Mouse (Mus musculus): Measurements from ENCODE around the gene Vmn1r17. TPM values are rescaled to one million over a fixed set of nuclear protein-coding genes. Genes with fewer than 3 reads are reported as not detected.
"Not testable (repeated sequence)": the region's sequence is repeated elsewhere in the genome, so short reads cannot be mapped to it uniquely, and the experiment has no call there.

The Vmn1r17 gene
- not detected in 2 replicates for polyA plus RNA-seq (2016; fragmentation: Nextera tagmentation; extraction: Ambion mirVana)

DNA sequence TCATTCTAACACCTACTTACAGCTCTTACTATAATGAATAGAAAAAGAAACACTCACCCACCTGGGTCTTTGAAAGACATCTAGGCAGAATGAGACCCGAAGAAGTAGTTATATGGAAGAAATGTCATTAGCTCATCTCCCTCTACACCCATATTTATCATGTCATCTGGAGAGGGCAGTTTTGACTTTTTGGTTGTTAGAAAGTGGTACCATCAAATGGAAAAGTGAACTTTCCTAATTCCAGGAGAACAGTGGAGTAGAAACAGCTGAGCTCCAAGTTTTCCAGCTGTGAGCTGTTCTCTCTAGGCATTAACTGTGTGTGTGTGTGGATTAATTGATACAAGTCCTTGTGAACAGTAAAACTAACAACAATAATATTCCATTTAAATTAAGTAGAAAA is at the start of gene Vmn1r17:
TSS of gene Vmn1r17 (minus strand) at position 101 of the 400 bp plus-strand sequence.
- DNase-seq (ENCODE audit: low spot score): no peak
- WGBS: 87% methylated on average over 1 of the region's 1 CpGs

DNA sequence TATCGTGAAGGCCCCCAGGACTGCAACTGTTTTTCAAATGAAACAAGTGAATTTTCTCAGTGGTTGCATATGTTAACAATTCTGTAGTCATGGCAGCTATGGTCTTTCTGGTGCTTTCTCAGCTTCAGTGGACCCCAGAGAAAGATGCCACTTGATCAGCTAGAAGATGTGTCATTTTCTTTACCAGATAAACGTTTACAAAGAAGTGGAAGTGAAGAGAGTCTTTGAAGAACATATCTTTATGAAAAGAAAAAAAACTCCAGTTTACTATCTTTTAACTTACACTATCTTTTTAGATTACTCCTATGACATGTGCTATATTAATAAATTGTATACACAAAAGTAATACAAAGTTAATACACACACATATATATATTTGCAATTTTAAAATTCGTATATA is 40.0 kb upstream of the Vmn1r17 start, which contains the start of gene Vmn1r19:
TSS of gene Vmn1r19 (plus strand) at position 301 of the 400 bp plus-strand sequence.
- H3K4me1 ChIP-seq (replicated peaks); H3K4me3 ChIP-seq; H3K36me3 ChIP-seq; DNase-seq (ENCODE audit: low spot score); H3K27me3 ChIP-seq (ENCODE audit: insufficient read depth, poor library complexity, severe bottlenecking); H3K9me3 ChIP-seq; H3K27ac ChIP-seq: not testable (repeated sequence)
- 75% methylated on average over 3 of the region's 3 CpGs for WGBS

More for the DNA sequence above, at the start of gene Vmn1r17:
- Histone ChIP-seq H3K27me3 (ENCODE audit: insufficient read depth, poor library complexity, severe bottlenecking) (no peaks in the 10 kb centered on the region), H3K9me3 (no peaks in the 10 kb centered on the region), H3K36me3 (no peaks in the 10 kb centered on the region), H3K4me3 (no peak within 1 kb of the TSS), H3K27ac (no peak within 1 kb of the TSS), H3K4me1 (replicated peaks) (no peaks in the 10 kb centered on the region)

DNA sequence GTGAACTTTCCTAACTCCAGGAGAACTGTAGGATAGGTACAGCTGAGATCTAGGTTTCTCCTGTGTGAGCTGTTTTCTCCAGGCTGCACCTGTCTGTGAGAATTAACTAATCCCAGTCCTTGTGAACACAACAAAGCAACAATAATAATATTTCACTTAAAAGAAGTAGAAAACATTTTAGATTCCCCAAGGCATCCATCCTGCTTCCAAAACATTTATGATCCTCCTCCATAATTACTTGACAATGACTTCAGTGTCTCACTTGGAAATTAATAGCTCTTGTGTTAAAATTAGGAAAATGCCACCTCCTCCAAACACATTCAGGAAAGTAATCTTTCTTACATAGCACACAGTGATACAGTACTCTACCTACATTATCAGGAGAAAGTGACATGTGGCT is 32.2 kb upstream of the Vmn1r17 start, which contains the start of gene Vmn1r18:
TSS of gene Vmn1r18 (minus strand) at position 101 of the 400 bp plus-strand sequence.
- no peak for DNase-seq (ENCODE audit: low spot score)
- H3K4me1 ChIP-seq (replicated peaks): no peaks in the 10 kb centered on the region
- no peaks in the 10 kb centered on the region for H3K9me3 ChIP-seq

DNA sequence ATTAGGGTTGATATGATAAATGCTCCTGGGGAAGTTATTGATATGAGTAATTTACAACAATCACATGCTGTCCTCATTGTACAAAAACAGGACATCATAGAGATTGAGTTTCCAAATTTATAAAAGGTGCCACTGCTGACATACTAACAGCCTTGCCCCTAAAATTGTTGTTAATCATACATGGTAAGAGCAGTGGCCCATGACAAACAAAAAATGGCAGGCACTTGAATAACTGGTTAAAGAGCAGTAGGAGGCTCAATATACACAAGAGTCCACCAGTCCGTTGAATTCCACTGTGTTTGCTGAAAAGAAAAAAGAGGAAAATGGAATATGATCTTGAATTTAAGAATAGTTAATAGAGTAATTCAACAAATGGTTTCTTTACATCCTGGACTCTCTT is 4.0 kb upstream of the Vmn1r17 start:
- Histone ChIP-seq H3K27ac (no peak overlapping the region), H3K36me3 (no peaks in the 10 kb centered on the region), H3K4me3 (no peak overlapping the region), H3K9me3 (no peaks in the 10 kb centered on the region), H3K27me3 (ENCODE audit: insufficient read depth, poor library complexity, severe bottlenecking) (no peaks in the 10 kb centered on the region), H3K4me1 (replicated peaks) (no peaks in the 10 kb centered on the region)
- WGBS: 91% methylated on average over 1 of the region's 1 CpGs
- no peak for DNase-seq (ENCODE audit: low spot score)

More for the DNA sequence above, 32.2 kb upstream of the Vmn1r17 start, which contains the start of gene Vmn1r18:
- Histone ChIP-seq H3K27me3 (ENCODE audit: insufficient read depth, poor library complexity, severe bottlenecking) (no peaks in the 10 kb centered on the region), H3K27ac (no peak within 1 kb of the TSS), H3K36me3 (no peaks in the 10 kb centered on the region), H3K4me3 (no peak within 1 kb of the TSS)

DNA sequence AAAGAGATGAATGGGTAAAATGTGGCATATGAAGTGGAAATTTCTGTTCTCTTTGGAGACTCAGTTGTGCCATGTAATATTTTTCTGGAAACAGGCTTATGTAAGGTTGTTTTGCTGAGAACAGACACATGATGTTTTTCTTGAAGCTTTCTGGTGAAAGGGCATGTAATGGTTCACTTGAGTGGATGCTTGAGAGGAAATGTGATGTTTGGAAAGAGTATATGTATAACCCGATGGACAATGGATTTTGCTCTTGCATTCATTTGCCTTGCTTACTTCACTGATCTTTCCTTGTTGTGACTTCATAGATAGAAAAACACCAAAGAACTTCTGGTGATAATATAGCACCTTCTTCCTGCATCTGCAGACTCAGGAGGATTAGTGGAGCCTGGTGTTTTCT is 2.3 kb upstream of the Vmn1r17 start:
- not testable (repeated sequence) for H3K4me3 ChIP-seq; H3K9me3 ChIP-seq; H3K36me3 ChIP-seq; DNase-seq (ENCODE audit: low spot score); H3K27ac ChIP-seq; H3K27me3 ChIP-seq (ENCODE audit: insufficient read depth, poor library complexity, severe bottlenecking); H3K4me1 ChIP-seq (replicated peaks)
- WGBS: 100% methylated on average over 1 of the region's 1 CpGs

DNA sequence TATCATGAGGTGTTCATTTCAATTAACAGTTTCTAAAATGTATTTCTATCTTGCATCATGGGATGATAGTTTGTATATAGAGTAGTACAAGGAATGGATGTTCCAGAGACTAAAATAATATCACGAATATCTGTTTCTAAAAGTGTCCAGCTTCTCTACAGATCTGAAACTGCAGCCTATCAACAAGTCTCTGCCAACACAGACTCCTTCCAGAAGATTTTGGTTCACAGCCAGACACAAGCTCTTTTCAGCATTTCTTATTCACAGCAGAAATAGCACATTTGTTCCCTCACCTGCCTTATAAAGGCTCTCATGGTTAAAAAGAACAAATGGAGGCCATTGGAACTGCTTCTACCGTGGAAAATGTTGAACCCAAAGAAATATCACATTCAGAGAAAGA is 6.7 kb downstream of the Vmn1r17 start:
- H3K27me3 ChIP-seq (ENCODE audit: insufficient read depth, poor library complexity, severe bottlenecking): no peaks in the 10 kb centered on the region
- 80% methylated on average over 2 of the region's 2 CpGs for WGBS
- no peaks in the 10 kb centered on the region for H3K9me3 ChIP-seq
- H3K36me3 ChIP-seq: no peaks in the 10 kb centered on the region
- no peak overlapping the region for H3K27ac ChIP-seq
- H3K4me1 ChIP-seq (replicated peaks): no peaks in the 10 kb centered on the region
- DNase-seq (ENCODE audit: low spot score): no peak
- H3K4me3 ChIP-seq: no peak overlapping the region

DNA sequence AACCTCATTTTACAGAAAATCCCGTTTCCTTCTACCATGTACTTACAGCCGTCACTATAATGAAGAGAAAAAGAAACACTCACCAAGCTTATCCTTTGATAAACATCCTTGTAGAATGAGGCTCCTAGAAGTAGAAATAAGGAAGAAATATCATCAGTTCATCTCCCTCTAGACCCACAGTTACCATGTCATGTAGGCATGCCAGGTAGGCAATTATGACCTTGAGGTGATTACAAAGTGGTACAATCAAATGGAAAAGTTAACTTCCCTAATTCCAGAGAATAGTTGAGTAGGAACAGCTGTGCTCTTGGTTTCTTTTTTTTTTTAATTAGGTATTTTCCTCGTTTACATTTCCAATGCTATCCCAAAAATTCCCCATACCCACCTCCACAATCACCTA is 34.1 kb downstream of the Vmn1r17 start, which contains the start of gene Vmn1r16:
TSS of gene Vmn1r16 (minus strand) at position 101 of the 400 bp plus-strand sequence.
- no peak within 1 kb of the TSS for H3K4me3 ChIP-seq
- no peaks in the 10 kb centered on the region for H3K4me1 ChIP-seq (replicated peaks)
- WGBS: 78% methylated on average over 3 of the region's 3 CpGs

DNA sequence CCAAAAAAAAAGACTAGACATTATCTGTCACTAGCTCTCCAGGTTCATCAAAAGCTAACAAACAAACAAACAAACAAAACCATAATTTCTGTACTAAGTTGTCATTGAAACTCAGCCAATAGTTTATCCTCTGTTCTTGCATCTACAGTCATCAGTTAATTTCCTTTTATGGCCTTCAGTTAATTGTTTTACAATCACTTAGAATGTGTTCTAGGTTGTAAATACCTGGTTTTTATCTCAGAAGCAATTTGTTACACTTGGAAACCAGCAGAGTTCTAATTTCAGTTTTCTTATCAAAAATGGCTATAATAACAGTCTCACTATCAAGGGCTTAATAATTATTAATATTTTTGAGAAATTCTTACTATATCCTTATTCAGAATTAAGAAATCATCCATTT is 37.4 kb downstream of the Vmn1r17 start:
- no peaks in the 10 kb centered on the region for H3K4me1 ChIP-seq (replicated peaks)
- no peaks in the 10 kb centered on the region for H3K9me3 ChIP-seq
- no peaks in the 10 kb centered on the region for H3K27me3 ChIP-seq (ENCODE audit: insufficient read depth, poor library complexity, severe bottlenecking)
- no peaks in the 10 kb centered on the region for H3K36me3 ChIP-seq
- H3K27ac ChIP-seq: no peak overlapping the region
- DNase-seq (ENCODE audit: low spot score): no peak
- no peak overlapping the region for H3K4me3 ChIP-seq

More for the DNA sequence above, 34.1 kb downstream of the Vmn1r17 start, which contains the start of gene Vmn1r16:
- Histone ChIP-seq H3K27ac (no peak within 1 kb of the TSS), H3K9me3 (peaks cover 3% of the 10 kb centered on the region; the same call in 1 of the 2 replicates), H3K27me3 (ENCODE audit: insufficient read depth, poor library complexity, severe bottlenecking) (no peaks in the 10 kb centered on the region), H3K36me3 (no peaks in the 10 kb centered on the region)
- no peak for DNase-seq (ENCODE audit: low spot score)

Other genes with a start within 250 kb of the Vmn1r17 start
- not detected in 2 replicates for gene Vmn1r11, start 230.3 kb downstream of the Vmn1r17 start, polyA plus RNA-seq (2016; fragmentation: Nextera tagmentation; extraction: Ambion mirVana)
- gene Vmn1r12, start 206.8 kb downstream of the Vmn1r17 start, polyA plus RNA-seq (2016; fragmentation: Nextera tagmentation; extraction: Ambion mirVana): not detected in 2 replicates
- gene Vmn1r13, start 160.4 kb downstream of the Vmn1r17 start, polyA plus RNA-seq (2016; fragmentation: Nextera tagmentation; extraction: Ambion mirVana): not detected in 2 replicates
- not detected in 2 replicates for gene Vmn1r14, start 132.0 kb downstream of the Vmn1r17 start, polyA plus RNA-seq (2016; fragmentation: Nextera tagmentation; extraction: Ambion mirVana)
- not detected in 2 replicates for gene Vmn1r15, start 105.8 kb downstream of the Vmn1r17 start, polyA plus RNA-seq (2016; fragmentation: Nextera tagmentation; extraction: Ambion mirVana)
- not detected in 2 replicates for gene Vmn1r16, start 34.2 kb downstream of the Vmn1r17 start, polyA plus RNA-seq (2016; fragmentation: Nextera tagmentation; extraction: Ambion mirVana)
- not detected in 2 replicates for gene Vmn1r18, start 32.1 kb upstream of the Vmn1r17 start, polyA plus RNA-seq (2016; fragmentation: Nextera tagmentation; extraction: Ambion mirVana)
- not detected in 2 replicates for gene Vmn1r19, start 40.1 kb upstream of the Vmn1r17 start, polyA plus RNA-seq (2016; fragmentation: Nextera tagmentation; extraction: Ambion mirVana)
- not detected in 2 replicates for gene Vmn1r20, start 65.2 kb upstream of the Vmn1r17 start, polyA plus RNA-seq (2016; fragmentation: Nextera tagmentation; extraction: Ambion mirVana)
- 3.2 and 4.3 TPM in 2 replicates for gene Ppm1k, start 171.7 kb upstream of the Vmn1r17 start, polyA plus RNA-seq (2016; fragmentation: Nextera tagmentation; extraction: Ambion mirVana)
- 2.0 and 2.4 TPM in 2 replicates for gene Herc6, start 217.3 kb upstream of the Vmn1r17 start, polyA plus RNA-seq (2016; fragmentation: Nextera tagmentation; extraction: Ambion mirVana)

All from hindbrain, embryonic 10.5 days (tissue).